Mouse (Mus musculus) cortical plate, adult 2 months (tissue): ENCODE measurements around the gene Galnt9.

Experiments
- CTCF ChIP-seq: fragments of 200-500 bp; IDR thresholded peaks from 2 replicates; pipeline ENCODE4 v1.5.1; 2011; ENCODE audit warnings: mild to moderate bottlenecking, control low read depth, low read length; ENCODE audit not compliant: insufficient read depth; ENCODE audit errors: extremely low read depth
- POLR2A ChIP-seq: fragments of 200-500 bp; IDR thresholded peaks from 2 replicates; pipeline ENCODE4 v1.6.1; 2011; ENCODE audit warnings: mild to moderate bottlenecking, low read length, control low read depth; ENCODE audit not compliant: insufficient read depth; ENCODE audit errors: extremely low read depth

DNA sequence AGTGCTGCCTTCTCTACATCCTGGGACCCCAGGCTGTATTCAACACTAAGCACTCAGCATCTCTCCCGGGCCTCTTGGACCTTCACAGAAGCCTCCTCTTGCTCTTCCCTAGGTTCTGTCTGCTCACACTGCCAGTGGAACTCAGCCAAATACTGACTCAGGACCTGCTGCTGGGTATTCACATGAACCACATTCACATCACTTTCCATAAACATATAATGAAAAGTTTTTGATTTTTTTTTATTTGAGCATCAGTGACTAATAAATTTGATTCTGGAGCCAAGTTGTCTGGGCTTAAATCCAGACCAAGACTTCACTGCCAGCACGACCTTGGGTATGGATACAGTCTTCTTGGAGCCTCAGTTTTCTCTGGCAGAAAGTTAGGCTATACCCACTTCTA is 3.2 kb upstream of the Galnt9 start:
- no peak for TF ChIP-seq CTCF
- no peak for TF ChIP-seq POLR2A
